Mouse (Mus musculus) urinary bladder, postnatal 36 days (tissue): ENCODE data around the gene Henmt1.

ENCODE experiments used
- DNase-seq, 2 experiments: peaks; one replicate each; pipeline ENCODE4 v3.0.0; 2022; ENCODE audit warnings: low spot score in 2 of 2, mixed read lengths in 1 of 2

Gene Henmt1

DNA sequence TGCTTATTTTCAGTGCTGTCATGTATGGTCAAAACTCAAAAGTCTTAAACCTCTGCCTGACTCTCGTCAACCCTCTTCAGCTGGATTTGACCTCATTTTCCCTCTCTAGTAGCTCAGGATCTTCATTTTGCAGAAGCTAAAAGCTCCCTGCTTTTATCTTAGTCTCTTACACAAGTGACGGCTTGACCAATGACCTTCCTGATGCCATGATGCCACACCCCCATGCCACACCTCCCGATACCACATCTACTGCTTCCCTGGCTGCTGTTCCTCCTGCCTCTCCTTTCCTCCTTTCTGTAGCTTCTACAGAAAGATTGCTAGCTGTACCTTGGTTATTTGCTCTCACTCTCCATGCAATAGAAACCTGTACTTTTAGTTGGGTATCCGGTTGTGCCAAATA, 58.1 kb downstream of the Henmt1 start:
- DNase-seq: no peak

GRCm38 (mm10) chr3:108999173-108999572, 59.5 kb downstream of the Henmt1 start:
- no peak for DNase-seq

DNA sequence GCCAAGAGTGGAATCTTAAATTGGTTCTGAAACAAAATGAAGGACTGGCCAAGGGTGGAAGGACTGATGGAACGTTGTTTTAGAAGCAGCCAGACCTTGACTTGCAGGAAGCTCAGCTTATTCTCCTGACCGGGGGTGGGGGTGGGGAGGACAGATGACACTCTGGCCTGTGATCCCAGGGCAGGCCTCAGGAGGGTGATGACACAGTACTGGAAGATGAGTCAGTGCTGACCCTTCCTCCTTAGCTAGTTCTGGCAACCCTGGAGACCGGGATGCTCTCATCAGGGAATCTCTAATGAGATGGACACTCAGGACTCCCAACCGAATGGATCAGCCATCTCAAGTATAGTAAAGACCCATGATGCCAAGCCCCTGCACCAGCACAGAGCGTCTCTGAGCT, 66.1 kb downstream of the Henmt1 start:
- no peak for DNase-seq

DNA sequence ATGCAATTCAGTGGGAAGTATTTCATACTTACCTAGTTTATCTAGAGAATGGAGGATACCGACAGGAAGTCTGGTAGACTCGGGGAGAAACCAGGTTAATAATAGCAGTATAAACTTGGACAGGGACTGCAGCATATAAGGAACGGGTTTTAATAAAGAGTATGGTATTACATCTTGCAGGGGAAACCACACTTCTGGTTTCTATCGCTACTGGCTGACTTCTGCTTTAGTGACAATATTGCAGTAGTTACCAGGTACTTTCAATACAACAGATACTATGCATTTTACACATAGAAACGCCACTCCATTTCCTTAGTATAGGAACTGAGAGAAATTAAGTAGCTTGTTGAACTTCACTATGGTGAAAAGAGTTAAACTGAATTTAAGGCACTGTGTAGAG, 68.5 kb downstream of the Henmt1 start:
- no peak for DNase-seq
